Mouse (Mus musculus) ES-Bruce4 (cell line): Measurements from ENCODE around the gene Rccd1. TPM values are rescaled to one million over a fixed set of nuclear protein-coding genes. Genes with fewer than 3 reads are reported as not detected.

Experiments
- H3K27ac ChIP-seq: 2 replicates; pipeline ENCODE4 v1.5.1; 2012; ENCODE audit warnings: low read length, inconsistent platforms; ENCODE audit not compliant: insufficient read depth
- H3K27me3 ChIP-seq: 2 replicates; pipeline ENCODE4 v1.6.1; 2012; ENCODE audit warnings: mild to moderate bottlenecking, low read length, inconsistent platforms; ENCODE audit not compliant: control insufficient read depth, poor library complexity, insufficient read depth, severe bottlenecking
- H3K36me3 ChIP-seq: 2 replicates; pipeline ENCODE4 v1.6.1; 2012; ENCODE audit warnings: inconsistent platforms, mild to moderate bottlenecking, low read length, moderate library complexity; ENCODE audit not compliant: control insufficient read depth, poor library complexity, insufficient read depth, severe bottlenecking
- H3K4me1 ChIP-seq: one replicate; pipeline ENCODE4 v1.8.1; 2011; ENCODE audit warnings: low read length; ENCODE audit not compliant: control insufficient read depth, insufficient read depth
- H3K4me3 ChIP-seq: 2 replicates; pipeline ENCODE4 v1.5.1; 2011; ENCODE audit warnings: low read depth, mild to moderate bottlenecking, low read length
- H3K9ac ChIP-seq: 2 replicates; pipeline ENCODE4 v1.6.1; 2012; ENCODE audit warnings: low read depth, mild to moderate bottlenecking, inconsistent platforms; ENCODE audit not compliant: poor library complexity, severe bottlenecking
- H3K9me3 ChIP-seq: replicated peaks from 2 replicates; pipeline ENCODE4 v1.6.1; 2012; ENCODE audit warnings: mild to moderate bottlenecking, low read length, inconsistent platforms; ENCODE audit not compliant: control insufficient read depth, poor library complexity, insufficient read depth, severe bottlenecking
- CTCF ChIP-seq: IDR thresholded peaks from one replicate; pipeline ENCODE4 v1.8.1; 2011; ENCODE audit warnings: low read depth, low read length
- EP300 ChIP-seq: IDR thresholded peaks from 2 replicates; pipeline ENCODE4 v1.6.1; 2011; ENCODE audit warnings: low read depth, low read length; ENCODE audit not compliant: insufficient read depth
- POLR2A ChIP-seq: IDR thresholded peaks from one replicate; pipeline ENCODE4 v1.8.1; 2011; ENCODE audit warnings: low read length; ENCODE audit not compliant: insufficient read depth
- polyA plus RNA-seq: library from polyadenylated mRNA; stranded (reverse); fragments of >200 nt; gene quantifications from 2 replicates; pipeline ENCODE4 v1.2.4, GENCODE M21; 2011; ENCODE audit warnings: low read depth; ENCODE audit not compliant: missing spikeins, insufficient read depth, insufficient read length

The Rccd1 gene
- polyA plus RNA-seq, 1 experiment, result 26.5 TPM

GRCm38 (mm10) chr7:80341793-80342192, 17.5 kb upstream of the Rccd1 start:
- H3K4me3 ChIP-seq, result no peak overlapping the region

GRCm38 (mm10) chr7:80340793-80341192, 16.5 kb upstream of the Rccd1 start, which contains the start of gene Unc45a:
Gene Unc45a, minus strand, starts transcription at chr7:80341005.
- H3K9me3 ChIP-seq, result no peaks in the 10 kb centered on the region
- no peak for TF ChIP-seq POLR2A
- no peak for TF ChIP-seq EP300
- peak; percentile 67 for TF ChIP-seq CTCF
- H3K36me3 ChIP-seq, result peaks cover 10% of the 10 kb centered on the region; the same call in 1 of the 2 replicates
- H3K4me1 ChIP-seq, result no peaks in the 10 kb centered on the region
- H3K27me3 ChIP-seq, result no peaks in the 10 kb centered on the region
- peak within 1 kb of the TSS; percentile 60 for H3K9ac ChIP-seq
- no peak within 1 kb of the TSS for H3K27ac ChIP-seq
- peak within 1 kb of the TSS; percentile 79 for H3K4me3 ChIP-seq

More at GRCm38 (mm10) chr7:80341793-80342192, 17.5 kb upstream of the Rccd1 start:
- H3K27me3 ChIP-seq, result no peaks in the 10 kb centered on the region
- TF ChIP-seq EP300, result no peak
- TF ChIP-seq POLR2A, result no peak
- no peak for TF ChIP-seq CTCF
- no peaks in the 10 kb centered on the region for H3K9me3 ChIP-seq
- H3K4me1 ChIP-seq, result no peaks in the 10 kb centered on the region
- H3K36me3 ChIP-seq, result peaks cover 3% of the 10 kb centered on the region; the same call in 1 of the 2 replicates
- H3K9ac ChIP-seq, result no peak overlapping the region
- no peak overlapping the region for H3K27ac ChIP-seq

- Histone ChIP-seq H3K27me3 (no peaks in the 10 kb centered on the region), H3K27ac (no peak overlapping the region), H3K9me3 (no peaks in the 10 kb centered on the region), H3K9ac (peak overlapping the region; percentile 60), H3K4me1 (no peaks in the 10 kb centered on the region), H3K36me3 (peaks cover 15% of the 10 kb centered on the region), H3K4me3 (peak overlapping the region; percentile 79)
- TF ChIP-seq EP300, result no peak
- peak; percentile 61 for TF ChIP-seq CTCF
- TF ChIP-seq POLR2A, result peak; percentile 13
Observed at GRCm38 (mm10) chr7:80339793-80340628, 15.8 kb upstream of the Rccd1 start.

GRCm38 (mm10) chr7:80339371-80339770, 15.1 kb upstream of the Rccd1 start:
- no peak for TF ChIP-seq POLR2A
- TF ChIP-seq EP300, result no peak
- TF ChIP-seq CTCF, result no peak
- Histone ChIP-seq H3K4me3 (peak overlapping the region; percentile 60), H3K4me1 (no peaks in the 10 kb centered on the region), H3K27me3 (no peaks in the 10 kb centered on the region), H3K9me3 (no peaks in the 10 kb centered on the region), H3K9ac (peak overlapping the region; percentile 60), H3K27ac (no peak overlapping the region), H3K36me3 (peaks cover 21% of the 10 kb centered on the region)

DNA sequence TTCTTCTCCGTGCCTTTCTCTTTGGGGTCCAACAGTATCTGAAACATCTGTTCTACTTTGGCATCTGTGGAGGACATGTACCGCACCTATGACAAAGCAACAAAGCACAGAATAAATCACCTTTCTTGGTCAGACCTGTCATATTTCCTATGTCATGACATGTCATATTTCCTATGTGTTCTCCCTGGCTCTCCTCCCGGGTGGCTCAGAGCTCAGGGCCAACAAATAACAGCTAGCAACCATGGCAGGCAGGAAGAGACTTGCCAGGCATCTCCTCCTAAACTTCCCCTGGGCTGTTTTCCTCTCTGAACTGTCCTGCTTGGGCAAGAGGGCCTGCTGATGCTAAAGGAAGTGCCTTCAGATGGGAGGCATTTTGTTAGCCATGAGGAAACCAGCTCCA, 12.7 kb upstream of the Rccd1 start:
- Histone ChIP-seq H3K27me3 (no peaks in the 10 kb centered on the region), H3K9me3 (no peaks in the 10 kb centered on the region; the same call in 1 of the 2 replicates), H3K9ac (no peak overlapping the region), H3K27ac (no peak overlapping the region), H3K4me1 (no peaks in the 10 kb centered on the region), H3K36me3 (peaks cover 39% of the 10 kb centered on the region), H3K4me3 (no peak overlapping the region)
- TF ChIP-seq CTCF (no peak), EP300 (no peak), POLR2A (no peak)

DNA sequence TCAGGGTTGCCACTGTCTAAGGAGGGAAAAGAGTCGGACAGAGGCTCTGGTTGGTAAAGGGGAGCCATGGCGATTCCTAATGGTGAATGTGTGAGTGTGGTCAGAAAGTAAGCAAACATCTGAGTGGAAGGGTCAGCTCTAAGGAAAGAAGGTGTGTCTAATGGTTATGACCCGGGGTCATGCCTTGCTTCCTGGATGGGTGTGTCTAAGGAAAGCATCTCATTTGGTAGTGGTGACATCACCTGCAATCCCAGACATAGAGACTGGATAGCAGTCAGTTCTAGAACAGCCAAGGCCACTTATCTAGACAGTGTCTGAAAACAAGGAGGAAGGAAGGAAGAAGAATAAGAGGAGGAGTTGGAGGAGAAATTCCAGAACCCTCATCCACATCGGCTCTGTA, 10.6 kb upstream of the Rccd1 start:
- no peak overlapping the region for H3K4me3 ChIP-seq
- H3K9me3 ChIP-seq, result no peaks in the 10 kb centered on the region; the same call in 1 of the 2 replicates
- H3K9ac ChIP-seq, result no peak overlapping the region
- TF ChIP-seq POLR2A (no peak), EP300 (no peak), CTCF (no peak)
- no peaks in the 10 kb centered on the region for H3K4me1 ChIP-seq
- no peaks in the 10 kb centered on the region for H3K27me3 ChIP-seq
- H3K36me3 ChIP-seq, result peaks cover 40% of the 10 kb centered on the region
- H3K27ac ChIP-seq, result no peak overlapping the region
